Mouse (Mus musculus) MEL (cell line): ENCODE measurements around the gene Cope.

Source experiments
- BHLHE40 ChIP-seq: IDR thresholded peaks from 2 replicates; pipeline ENCODE4 v1.6.1; 2012; ENCODE audit warnings: low read depth, mild to moderate bottlenecking, inconsistent platforms, low read length, improper control_type of control experiment, borderline replicate concordance
- CTCF ChIP-seq, 3 experiments: IDR thresholded peaks in 2 of 3; conservative IDR thresholded peaks in 1 of 3; 2 replicates each; pipeline ENCODE4 v1.5.1; 2011 to 2012; ENCODE audit warnings: low read length in 3 of 3, low read depth in 2 of 3, mild to moderate bottlenecking in 2 of 3, improper control_type of control experiment in 1 of 3, inconsistent platforms in 1 of 3, mixed read lengths in 1 of 3, moderate library complexity in 1 of 3; ENCODE audit not compliant: control insufficient read depth in 1 of 3, insufficient read depth in 1 of 3, poor library complexity in 1 of 3, severe bottlenecking in 1 of 3
- EP300 ChIP-seq, 2 experiments: IDR thresholded peaks; 2 replicates each; pipeline ENCODE4 v1.6.1; 2011; ENCODE audit warnings: improper control_type of control experiment in 2 of 2, low read length in 2 of 2, low read depth in 1 of 2, mild to moderate bottlenecking in 1 of 2
- GATA1 ChIP-seq: IDR thresholded peaks from 2 replicates; pipeline ENCODE4 v1.6.1; 2011; ENCODE audit warnings: low read depth, low read length, improper control_type of control experiment
- MAFK ChIP-seq: IDR thresholded peaks from 2 replicates; pipeline ENCODE4 v1.6.1; 2011; ENCODE audit warnings: low read depth, mild to moderate bottlenecking, low read length, improper control_type of control experiment, borderline replicate concordance
- POLR2A ChIP-seq, 2 experiments: IDR thresholded peaks; 2 replicates each; pipeline ENCODE4 v1.6.1; 2011 to 2012; ENCODE audit warnings: low read length in 2 of 2, mild to moderate bottlenecking in 2 of 2, control low read depth in 1 of 2, improper control_type of control experiment in 1 of 2, low read depth in 1 of 2, moderate library complexity in 1 of 2; ENCODE audit not compliant: control insufficient read depth in 1 of 2, insufficient read depth in 1 of 2, poor library complexity in 1 of 2
- SIN3A ChIP-seq: IDR thresholded peaks from 2 replicates; pipeline ENCODE4 v1.6.1; 2012; ENCODE audit warnings: low read length, improper control_type of control experiment, inconsistent platforms
- SMC3 ChIP-seq: IDR thresholded peaks from 2 replicates; pipeline ENCODE4 v1.6.1; 2011; ENCODE audit warnings: low read depth, low read length, improper control_type of control experiment
- ZC3H11A ChIP-seq: IDR thresholded peaks from 2 replicates; pipeline ENCODE4 v1.6.1; 2012; ENCODE audit warnings: low read depth, mild to moderate bottlenecking, inconsistent platforms, low read length, improper control_type of control experiment

- TF ChIP-seq POLR2A (IDR thresholded peaks at IDR 0.05; ENCODE audit: control insufficient read depth in 1 of 2, insufficient read depth in 1 of 2, low read depth in 1 of 2, low read length in 2 of 2, poor library complexity in 1 of 2), result no peak
- TF ChIP-seq SIN3A, result no peak
- TF ChIP-seq EP300 (IDR thresholded peaks at IDR 0.05; ENCODE audit: low read depth in 1 of 2, low read length in 2 of 2), result no peak
- no peak for TF ChIP-seq CTCF (IDR thresholded peaks at IDR 0.05 in 2 of 3, conservative IDR thresholded peaks at IDR 0.05 in 1 of 3; ENCODE audit: control insufficient read depth in 1 of 3, insufficient read depth in 1 of 3, low read depth in 2 of 3, low read length in 3 of 3, poor library complexity in 1 of 3, severe bottlenecking in 1 of 3)
- no peak for TF ChIP-seq GATA1
- no peak for TF ChIP-seq ZC3H11A
- TF ChIP-seq SMC3, result no peak
- TF ChIP-seq BHLHE40, result no peak
- TF ChIP-seq MAFK, result no peak
Measured at GRCm38 (mm10) chr8:70359411-70359810, 57.1 kb downstream of the Cope start.
